Mouse (Mus musculus): ENCODE data around the gene Cdrt4. TPM values are rescaled to one million over a fixed set of nuclear protein-coding genes. Genes with fewer than 3 reads are reported as not detected.

Gene Cdrt4
- total RNA-seq, 2 experiments from 2014 or later = 0.56 TPM; not detected in 1

Other genes with a start within 250 kb of the Cdrt4 start
- gene Zfp287, start 219.3 kb upstream of the Cdrt4 start, total RNA-seq (2021) = 10 to 100 TPM; 14.6 to 18.6 TPM
- gene Gm10428, start 198.1 kb upstream of the Cdrt4 start, total RNA-seq (2021) = not detected
- gene Zfp286, start 161.7 kb upstream of the Cdrt4 start, total RNA-seq (2021) = 10 to 100 TPM; 22.0 to 24.2 TPM
- gene Trim16, start 131.0 kb upstream of the Cdrt4 start, total RNA-seq (2021) = 1 to 10 TPM; 1.2 to 1.7 TPM
- 1 to 10 TPM; 1.4 to 1.6 TPM for gene Fbxw10, start 104.1 kb upstream of the Cdrt4 start, total RNA-seq (2021)
- 10 to 100 TPM; 30.5 to 35.9 TPM for gene Tvp23b, start 71.7 kb upstream of the Cdrt4 start, total RNA-seq (2021)
- not detected for gene Tekt3, start 110.5 kb downstream of the Cdrt4 start, total RNA-seq (2021)
- 10 to 100 TPM; 19.4 to 22.0 TPM for gene Pmp22, start 177.8 kb downstream of the Cdrt4 start, total RNA-seq (2021)

All from layer of hippocampus, postnatal 36 days (tissue).